Mouse (Mus musculus): ENCODE data around the gene Gale. TPM values are rescaled to one million over a fixed set of nuclear protein-coding genes. Genes with fewer than 3 reads are reported as not detected.

Gene Gale
- total RNA-seq, 2 experiments from 2014 or later, result 22.4 to 24.1 TPM

DNA sequence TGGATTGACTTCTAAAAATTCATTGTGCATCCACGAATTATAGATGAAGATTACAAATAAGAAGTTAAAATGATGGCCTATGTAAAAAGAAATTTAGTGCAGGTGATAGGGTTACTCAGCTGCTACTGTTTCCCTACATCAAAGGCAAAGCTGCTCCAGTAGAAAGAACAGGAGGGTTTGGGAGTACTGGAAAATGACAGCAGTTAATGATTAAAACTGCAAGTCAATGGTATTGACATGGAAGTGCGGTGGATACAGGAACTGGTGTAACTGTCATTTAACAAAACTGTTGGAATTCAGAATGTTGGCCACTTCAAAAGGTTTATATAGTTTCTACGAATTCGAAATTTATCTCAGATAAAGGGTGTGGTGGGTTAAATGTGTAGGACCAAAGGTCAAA, 31.6 kb downstream of the Gale start:
- DNase-seq (ENCODE audit: low spot score in 2 of 2), result no peak

DNA sequence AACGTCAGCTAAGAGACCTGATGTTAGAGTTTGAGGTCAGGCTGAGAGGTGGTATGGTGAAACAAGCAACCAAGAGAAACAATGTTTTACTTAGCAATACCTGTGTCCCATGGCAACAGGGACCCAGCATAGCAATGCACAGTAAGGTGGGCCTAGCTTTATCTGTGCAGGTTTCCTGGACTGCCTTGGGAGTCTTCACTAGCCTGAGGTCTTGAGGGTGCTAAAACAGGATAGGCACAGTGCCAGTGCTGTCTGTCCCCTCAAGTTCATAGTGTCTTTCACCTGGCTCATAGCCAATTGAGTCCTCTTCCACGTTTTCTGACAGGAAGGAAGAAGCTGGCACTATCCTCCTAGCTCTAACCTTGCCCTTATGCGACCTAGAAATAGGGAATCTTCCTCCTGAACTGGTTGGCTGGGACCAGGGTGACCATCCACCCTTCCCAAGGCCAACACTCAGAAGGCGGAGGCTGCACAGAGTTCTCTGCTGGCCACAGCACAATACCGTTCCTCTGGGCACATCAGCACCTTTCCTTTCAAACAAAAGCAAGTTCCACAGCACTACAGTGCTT, 40.7 kb downstream of the Gale start:
- intact Hi-C loops (cut with DNase I), result no loop called here
- no peak for DNase-seq (ENCODE audit: low spot score in 2 of 2)

More for the DNA sequence above, 31.6 kb downstream of the Gale start:
- intact Hi-C loops (cut with DNase I), result no loop called here

DNA sequence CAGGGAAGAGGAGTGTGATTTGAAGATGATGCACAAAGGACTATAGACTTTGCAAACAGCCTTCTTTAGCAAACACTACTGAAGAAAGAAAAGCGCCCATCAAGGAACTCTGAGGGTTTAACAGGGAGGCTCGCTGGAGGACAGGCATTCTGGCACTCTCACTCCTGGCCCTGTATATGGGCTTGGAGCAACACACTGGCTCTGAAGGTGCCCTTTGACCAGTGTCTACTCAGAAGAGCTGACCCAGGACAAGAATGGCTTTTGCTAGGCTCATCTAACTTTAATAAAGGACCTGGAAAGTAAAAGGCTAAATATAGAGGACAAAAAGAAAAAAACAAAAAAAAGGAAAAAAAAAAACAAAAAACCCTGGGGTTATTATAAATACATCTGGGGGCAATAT, 41.4 kb downstream of the Gale start:
- no peak for DNase-seq (ENCODE audit: low spot score in 2 of 2)

DNA sequence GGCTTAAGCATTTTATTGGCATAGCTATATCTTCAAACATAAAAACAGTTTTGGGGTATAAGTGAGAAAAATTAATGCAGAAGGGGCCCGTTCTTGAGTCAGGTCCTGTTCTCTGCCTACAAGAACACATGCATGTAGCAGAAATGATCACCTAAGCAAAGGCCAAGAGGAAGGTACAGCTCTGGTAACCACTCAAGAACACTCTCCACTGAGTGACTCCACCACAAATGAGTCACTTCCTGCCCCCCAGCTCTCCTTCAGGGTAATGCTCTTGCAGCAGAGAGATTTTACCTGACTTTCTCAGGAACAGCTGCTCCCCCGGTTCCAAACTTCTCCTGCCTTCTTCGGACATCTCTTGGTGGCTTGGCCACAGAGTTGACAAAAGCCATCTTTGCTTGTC, 43.3 kb downstream of the Gale start:
- intact Hi-C loops (cut with DNase I), result no loop called here

More for the DNA sequence above, 41.4 kb downstream of the Gale start:
- intact Hi-C loops (cut with DNase I), result no loop called here

GRCm38 (mm10) chr4:136008782-136009447, 45.4 kb downstream of the Gale start:
- intact Hi-C loops (cut with DNase I), result no loop called here

More for the DNA sequence above, 43.3 kb downstream of the Gale start:
- DNase-seq (ENCODE audit: low spot score in 2 of 2), result no peak

DNA sequence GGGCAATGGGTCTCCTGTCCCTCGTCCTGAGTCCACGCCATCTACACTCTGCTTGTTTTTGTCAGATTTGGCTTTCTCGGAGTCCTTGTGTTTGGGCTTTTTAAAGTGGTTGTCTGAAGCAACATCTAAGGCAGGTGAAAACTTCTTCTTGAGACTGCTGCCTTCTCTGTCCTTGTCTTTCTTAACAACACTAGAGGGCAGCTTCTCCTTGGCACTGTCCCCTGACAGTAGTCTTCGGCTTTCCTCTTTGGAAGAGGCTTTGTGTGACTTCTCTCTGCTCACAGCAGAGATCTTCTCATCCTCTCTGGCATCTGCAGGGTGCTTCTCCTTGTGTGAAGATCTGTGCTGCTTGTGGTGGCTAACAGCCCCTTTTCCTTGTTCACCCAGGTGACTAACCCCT, 47.1 kb downstream of the Gale start:
- DNase-seq (ENCODE audit: low spot score in 2 of 2), result no peak
- intact Hi-C loops (cut with DNase I), result no loop called here

More at GRCm38 (mm10) chr4:136008782-136009447, 45.4 kb downstream of the Gale start:
- DNase-seq (ENCODE audit: low spot score in 2 of 2), result no peak

- intact Hi-C loops (cut with DNase I), result no loop called here
- no peak for DNase-seq (ENCODE audit: low spot score in 2 of 2)
Observed at GRCm38 (mm10) chr4:136016059-136016602, 52.6 kb downstream of the Gale start.

Other genes with a start within 250 kb of the Gale start
- under 1 TPM; 0.12 to 0.20 TPM for gene Il22ra1, start 235.6 kb upstream of the Gale start, total RNA-seq (2021)
- 1 to 10 TPM; 1.5 to 1.8 TPM for gene Myom3, start 204.0 kb upstream of the Gale start, total RNA-seq (2021)
- 10 to 100 TPM; 51.3 to 88.9 TPM for gene Srsf10, start 108.0 kb upstream of the Gale start, total RNA-seq (2021)
- 10 to 100 TPM; 41.2 to 44.6 TPM for gene Pnrc2, start 89.9 kb upstream of the Gale start, total RNA-seq (2021)
- gene Cnr2, start 68.3 kb upstream of the Gale start, total RNA-seq (2021), result under 1 TPM; 0.12 to 0.14 TPM
- gene Fuca1, start 43.0 kb upstream of the Gale start, total RNA-seq (2021), result 10 to 100 TPM; 31.7 to 40.0 TPM
- 10 to 100 TPM; 28.9 to 30.6 TPM for gene Hmgcl, start 17.3 kb upstream of the Gale start, total RNA-seq (2021)
- 10 to 100 TPM; 80.0 to 86.1 TPM for gene Lypla2, start 8.9 kb downstream of the Gale start, total RNA-seq (2021)
- gene Pithd1, start 23.5 kb downstream of the Gale start, total RNA-seq (2021), result 10 to 100 TPM; 82.7 to 91.9 TPM
- gene Eloa, start 58.0 kb downstream of the Gale start, total RNA-seq (2021), result 10 to 100 TPM; 27.7 to 29.4 TPM
- gene Rpl11, start 89.7 kb downstream of the Gale start, total RNA-seq (2021), result 100 to 1,000 TPM; 248 to 256 TPM
- 10 to 100 TPM; 35.3 to 40.7 TPM for gene Id3, start 179.8 kb downstream of the Gale start, total RNA-seq (2021)
- gene E2f2, start 208.7 kb downstream of the Gale start, total RNA-seq (2021), result under 1 TPM; 0.61 to 0.72 TPM
- 1 to 10 TPM; 2.2 to 2.5 TPM for gene Asap3, start 242.6 kb downstream of the Gale start, total RNA-seq (2021)